Mouse (Mus musculus) stomach, embryonic 16.5 days (tissue): ENCODE results near the gene Emg1. TPM values are rescaled to one million over a fixed set of nuclear protein-coding genes. Genes with fewer than 3 reads are reported as not detected.

Source experiments
- ATAC-seq: fragments of 200-750 bp; cut with Nextera tagmentation; 2 replicates; pipeline ENCODE4 v1.8.0; 2017; ENCODE audit warnings: moderate number of reproducible peaks, moderate TSS enrichment; ENCODE audit not compliant: insufficient read depth, low FRiP score
- H3K27ac ChIP-seq: fragments of 300-500 bp; sonication (generic); 2 replicates; pipeline ENCODE4 v1.5.1; 2014; ENCODE audit warnings: low read length
- H3K27me3 ChIP-seq: fragments of 300-500 bp; sonication (generic); 2 replicates; pipeline ENCODE4 v1.6.1; 2014; ENCODE audit warnings: low read length, control low read depth, mixed read lengths; ENCODE audit not compliant: control insufficient read depth, insufficient read depth
- H3K36me3 ChIP-seq: fragments of 300-500 bp; sonication (generic); 2 replicates; pipeline ENCODE4 v1.6.1; 2014; ENCODE audit warnings: low read length; ENCODE audit not compliant: control insufficient read depth, insufficient read depth
- H3K4me1 ChIP-seq: fragments of 300-500 bp; sonication (generic); 2 replicates; pipeline ENCODE4 v1.6.1; 2014; ENCODE audit warnings: low read length, control low read depth, mixed read lengths; ENCODE audit not compliant: control insufficient read depth, insufficient read depth
- H3K4me2 ChIP-seq: fragments of 300-500 bp; sonication (generic); 2 replicates; pipeline ENCODE4 v1.6.1; 2014; ENCODE audit warnings: low read depth, low read length, mixed read lengths
- H3K4me3 ChIP-seq: fragments of 300-500 bp; sonication (generic); replicated peaks from 2 replicates; pipeline ENCODE4 v1.5.1; 2014; ENCODE audit warnings: mild to moderate bottlenecking, low read length
- H3K9ac ChIP-seq: fragments of 300-500 bp; sonication (generic); 2 replicates; pipeline ENCODE4 v1.6.1; 2014; ENCODE audit warnings: low read length
- H3K9me3 ChIP-seq: fragments of 300-500 bp; sonication (generic); replicated peaks from 2 replicates; pipeline ENCODE4 v1.6.1; 2016; ENCODE audit warnings: low read length, control low read depth; ENCODE audit not compliant: control insufficient read depth
- WGBS: fragments of 180-500 bp; shearing (Covaris S2); extraction: QIAGEN DNeasy Blood & Tissue Kit; methylation state at CpG from one replicate; pipeline ENCODE4 v1.1.7; 2014; 5-methylcytosine and 5-hydroxymethylcytosine counted together
- polyA plus RNA-seq: library from polyadenylated mRNA; unstranded; fragments of >200 nt; fragmentation: Nextera tagmentation; extraction: Ambion mirVana; gene quantifications from 2 replicates; pipeline ENCODE4 v1.2.1, GENCODE M21; 2015

The Emg1 gene
- polyA plus RNA-seq, result 167 and 175 TPM in 2 replicates

DNA sequence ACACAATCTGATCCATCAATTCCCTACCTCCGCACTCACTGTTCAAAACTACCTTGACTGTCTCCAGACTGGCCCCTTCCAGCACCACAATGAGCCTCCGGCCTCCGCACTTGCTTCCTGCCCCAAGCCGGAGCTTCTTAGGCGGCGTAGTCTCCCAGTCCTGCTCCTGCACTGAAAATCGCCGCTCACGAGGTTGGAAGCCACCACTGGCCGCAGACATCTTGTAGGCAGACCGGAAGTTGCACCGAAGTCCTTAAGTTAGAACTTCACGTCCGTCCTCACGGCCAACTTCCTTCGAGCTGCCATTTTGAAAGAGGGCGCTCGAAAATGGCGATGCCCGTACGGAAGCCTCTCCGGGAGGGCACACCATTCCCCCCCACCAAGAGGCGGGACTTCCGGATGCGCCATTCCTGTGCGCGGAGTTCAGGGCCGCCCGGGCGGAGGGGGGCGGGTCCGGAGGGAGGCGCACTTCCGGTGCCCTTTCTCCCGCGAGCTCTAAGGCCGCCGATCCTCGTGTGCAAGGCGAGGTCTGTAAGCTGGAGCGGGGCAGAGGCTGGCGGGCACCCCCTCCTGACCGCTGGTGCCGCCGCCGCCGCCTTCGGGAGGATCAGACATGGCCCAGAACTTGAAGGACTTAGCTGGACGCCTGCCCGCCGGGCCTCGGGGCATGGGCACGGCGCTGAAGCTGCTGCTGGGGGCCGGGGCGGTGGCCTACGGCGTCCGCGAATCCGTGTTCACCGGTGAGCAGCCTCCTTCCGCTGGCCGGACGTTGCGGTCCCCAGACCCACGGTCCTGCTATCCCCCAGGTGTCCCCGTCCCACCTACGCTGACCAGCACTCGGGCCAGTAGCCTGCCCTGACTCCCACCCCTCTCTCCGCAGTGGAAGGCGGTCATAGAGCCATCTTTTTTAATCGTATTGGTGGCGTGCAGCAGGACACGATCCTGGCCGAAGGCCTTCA is at the start of gene Emg1, which contains the start of gene Phb2:
TSS of gene Emg1 (minus strand) at position 355 of the 959 bp plus-strand sequence.
TSS of gene Phb2 (plus strand) at position 513 of the 959 bp plus-strand sequence.
- Histone ChIP-seq H3K4me1 (peaks cover 26% of the 10 kb centered on the region), H3K27me3 (no peaks in the 10 kb centered on the region), H3K9me3 (no peaks in the 10 kb centered on the region), H3K9ac (peak within 1 kb of the TSS; percentile 89), H3K36me3 (peaks cover 22% of the 10 kb centered on the region), H3K4me2 (peak within 1 kb of the TSS; percentile 93), H3K4me3 (peak within 1 kb of the TSS; percentile 93), H3K27ac (peak within 1 kb of the TSS; percentile 89)
- under 1% methylated on average over 76 of the region's 76 CpGs for WGBS
- peak; percentile 98 for ATAC-seq

DNA sequence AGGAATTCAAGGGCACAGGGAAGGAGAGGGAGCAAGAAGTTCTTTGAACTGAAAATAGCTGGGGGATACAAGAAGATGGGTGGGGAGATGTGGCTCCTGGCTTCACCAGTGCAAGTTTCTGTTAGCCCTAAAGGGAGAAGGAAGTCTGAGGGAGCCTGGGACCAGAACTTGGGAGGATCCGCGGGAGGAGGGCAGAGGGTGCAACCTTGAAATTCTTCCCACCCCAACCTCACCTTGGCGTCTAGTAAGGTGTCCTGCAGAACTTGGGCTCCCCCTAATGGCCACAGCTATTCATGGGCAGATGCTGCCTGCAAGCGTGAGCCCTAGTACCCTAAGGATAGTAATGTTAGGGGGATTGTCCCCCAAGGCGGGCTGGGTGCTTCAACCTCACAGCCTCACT is 47.3 kb upstream of the Emg1 start:
- H3K9me3 ChIP-seq, result no peaks in the 10 kb centered on the region
- peaks cover 27% of the 10 kb centered on the region for H3K4me1 ChIP-seq
- ATAC-seq, result 0 out of 2 replicates have a peak, but pooled peaks have one; percentile 9
- peak overlapping the region; percentile 95 for H3K27ac ChIP-seq
- H3K9ac ChIP-seq, result peak overlapping the region; percentile 98
- H3K4me3 ChIP-seq, result peak overlapping the region; percentile 70; the same call in 1 of the 2 replicates
- no peaks in the 10 kb centered on the region for H3K36me3 ChIP-seq
- no peaks in the 10 kb centered on the region for H3K27me3 ChIP-seq
- WGBS, result 6% methylated on average over 5 of the region's 5 CpGs
- H3K4me2 ChIP-seq, result peak overlapping the region; percentile 82

DNA sequence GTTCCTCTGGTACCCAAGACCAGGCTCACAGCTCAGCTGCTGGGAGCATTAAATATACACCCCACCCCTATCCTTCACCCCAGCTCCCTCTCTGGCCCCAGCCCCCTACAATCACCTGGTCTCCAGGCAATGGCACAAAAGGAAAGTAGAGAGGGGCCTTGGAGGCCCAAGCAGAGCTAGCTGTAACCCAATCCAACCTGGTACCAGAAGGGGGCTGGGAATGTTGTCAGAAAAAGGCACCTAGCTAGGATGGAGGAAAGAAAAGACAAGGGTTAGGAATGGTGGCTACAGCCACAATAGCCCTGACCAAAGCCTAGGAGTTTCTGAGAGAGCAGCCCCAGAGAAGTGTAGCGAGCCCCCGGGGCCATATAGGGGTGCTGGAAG is 46.9 kb upstream of the Emg1 start:
- Histone ChIP-seq H3K36me3 (no peaks in the 10 kb centered on the region), H3K4me3 (peak overlapping the region; percentile 70; the same call in 1 of the 2 replicates), H3K27ac (peak overlapping the region; percentile 95), H3K9ac (peak overlapping the region; percentile 98), H3K4me2 (peak overlapping the region; percentile 82), H3K27me3 (no peaks in the 10 kb centered on the region), H3K4me1 (peaks cover 30% of the 10 kb centered on the region), H3K9me3 (no peaks in the 10 kb centered on the region)
- no peak for ATAC-seq
- WGBS, result 57% methylated on average over 2 of the region's 2 CpGs

DNA sequence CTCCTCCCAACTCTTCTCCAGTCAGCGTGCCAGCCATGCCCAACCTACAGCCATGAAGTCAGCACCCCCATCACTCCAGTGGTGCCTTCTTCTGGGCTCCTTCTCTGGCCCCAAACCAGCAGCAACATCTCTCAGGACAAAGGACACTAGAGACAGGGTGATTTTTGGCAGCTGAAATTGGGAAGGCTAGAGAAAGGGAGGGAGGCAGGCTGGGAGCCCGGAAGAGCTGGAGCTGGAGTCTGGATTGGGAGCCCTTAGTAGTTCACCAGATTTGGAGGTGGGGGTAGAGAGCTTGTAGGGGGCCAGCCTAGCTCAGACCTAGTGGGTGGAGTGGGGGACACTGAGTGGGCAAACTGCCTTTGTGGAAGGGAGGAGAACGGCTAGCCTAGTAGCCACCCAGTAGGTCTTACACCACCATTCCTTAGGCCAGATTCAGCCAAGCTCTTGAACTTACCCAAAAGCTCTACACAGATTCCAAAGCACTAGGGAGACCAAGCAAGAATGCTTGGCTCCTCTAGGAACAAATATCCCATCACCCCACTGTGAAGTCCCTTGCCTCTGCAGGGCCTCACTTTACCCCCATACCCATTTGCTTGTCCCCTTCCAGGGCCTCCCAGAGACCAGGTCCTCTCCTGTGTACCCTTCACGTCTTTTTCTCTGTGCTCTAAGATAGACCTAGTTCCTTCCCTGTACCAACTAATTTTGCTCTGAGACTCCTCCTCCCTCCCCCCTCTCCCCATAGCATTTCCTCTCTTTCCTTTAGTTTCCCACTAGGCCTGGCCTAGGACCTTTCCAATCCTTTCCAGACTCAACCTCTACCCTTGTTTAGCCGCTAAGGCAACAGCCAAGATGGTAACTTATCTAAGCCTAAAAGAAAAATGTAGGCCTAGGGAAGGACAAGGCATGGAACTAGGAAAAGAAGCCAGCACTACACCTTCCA is 46.2 kb upstream of the Emg1 start:
- Histone ChIP-seq H3K36me3 (no peaks in the 10 kb centered on the region), H3K27me3 (no peaks in the 10 kb centered on the region), H3K4me1 (peaks cover 32% of the 10 kb centered on the region), H3K9me3 (no peaks in the 10 kb centered on the region), H3K27ac (peak overlapping the region; percentile 95), H3K4me2 (peak overlapping the region; percentile 82), H3K9ac (peak overlapping the region; percentile 98), H3K4me3 (peak overlapping the region; percentile 70)
- 35% methylated on average over 5 of the region's 5 CpGs for WGBS
- peak; percentile 26 for ATAC-seq

DNA sequence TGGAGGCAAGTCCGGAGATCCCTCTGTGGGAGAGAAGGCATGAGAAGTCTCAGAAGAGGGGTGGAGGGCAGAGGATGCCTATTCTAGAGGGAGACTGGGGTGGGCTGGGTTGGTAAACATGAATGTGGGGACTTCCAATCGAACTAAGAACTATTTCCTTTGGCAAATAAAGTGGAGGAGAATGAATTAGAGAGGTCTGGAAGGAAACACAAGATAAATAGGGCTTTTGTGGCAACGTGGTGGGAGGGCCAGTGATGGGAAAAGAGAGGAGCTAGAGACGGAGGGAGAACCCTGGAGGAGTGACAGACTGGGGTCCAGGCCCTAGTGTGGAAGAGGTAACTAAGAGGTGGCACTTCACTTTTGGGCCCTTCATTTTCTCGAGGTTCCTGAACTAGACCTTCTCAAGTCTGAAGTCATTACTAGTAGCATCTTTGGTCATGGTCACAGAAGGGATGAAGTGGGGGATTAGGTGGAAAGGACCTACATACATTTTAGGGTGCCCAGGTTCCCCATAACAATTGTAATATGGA is 45.4 kb upstream of the Emg1 start:
- Histone ChIP-seq H3K9me3 (no peaks in the 10 kb centered on the region), H3K4me1 (peaks cover 32% of the 10 kb centered on the region), H3K27ac (peak overlapping the region; percentile 95), H3K27me3 (no peaks in the 10 kb centered on the region), H3K4me3 (peak overlapping the region; percentile 70), H3K36me3 (no peaks in the 10 kb centered on the region), H3K9ac (peak overlapping the region; percentile 98), H3K4me2 (peak overlapping the region; percentile 82)
- no peak for ATAC-seq
- 7% methylated on average over 5 of the region's 5 CpGs for WGBS

DNA sequence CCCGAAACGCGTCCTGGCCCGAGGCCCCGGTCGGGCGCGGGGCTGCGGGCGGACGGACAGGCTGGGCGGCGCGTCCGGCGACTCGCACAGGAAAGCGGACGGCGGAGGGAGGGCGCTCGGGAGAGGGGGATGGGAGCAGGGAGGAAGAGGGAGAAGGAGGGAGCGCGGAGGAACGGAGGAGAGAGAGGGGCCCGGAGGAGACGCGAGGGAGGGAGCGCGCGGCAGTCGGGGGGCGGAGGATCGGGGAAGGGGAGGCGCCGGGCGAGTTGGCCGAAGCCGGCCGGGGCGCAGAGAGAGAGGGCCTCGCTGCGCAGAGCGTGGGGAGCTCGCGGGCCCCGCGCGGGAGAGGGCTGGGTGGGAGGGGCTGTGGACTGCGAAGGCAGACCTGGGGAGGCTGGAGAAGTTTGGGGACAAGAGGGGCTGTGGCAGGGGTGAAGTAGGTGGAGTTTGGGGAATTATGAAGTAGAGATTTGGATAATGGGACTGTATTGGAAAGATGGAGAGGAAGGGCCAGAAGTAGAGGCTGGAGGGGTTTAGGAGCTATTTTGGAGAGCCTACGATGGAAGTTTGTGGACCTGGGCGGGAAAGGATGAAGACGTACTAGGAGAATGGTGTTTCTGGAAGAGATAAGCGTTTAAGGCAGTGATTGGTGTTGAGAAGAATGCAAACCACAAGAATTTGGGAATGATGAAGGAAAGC is 44.8 kb upstream of the Emg1 start:
- Histone ChIP-seq H3K36me3 (no peaks in the 10 kb centered on the region), H3K4me2 (peak overlapping the region; percentile 82), H3K9me3 (no peaks in the 10 kb centered on the region), H3K4me3 (peak overlapping the region; percentile 70), H3K9ac (peak overlapping the region; percentile 98), H3K27me3 (no peaks in the 10 kb centered on the region), H3K4me1 (peaks cover 32% of the 10 kb centered on the region), H3K27ac (peak overlapping the region; percentile 95)
- ATAC-seq, result peak; percentile 84
- 1% methylated on average over 52 of the region's 54 CpGs for WGBS

DNA sequence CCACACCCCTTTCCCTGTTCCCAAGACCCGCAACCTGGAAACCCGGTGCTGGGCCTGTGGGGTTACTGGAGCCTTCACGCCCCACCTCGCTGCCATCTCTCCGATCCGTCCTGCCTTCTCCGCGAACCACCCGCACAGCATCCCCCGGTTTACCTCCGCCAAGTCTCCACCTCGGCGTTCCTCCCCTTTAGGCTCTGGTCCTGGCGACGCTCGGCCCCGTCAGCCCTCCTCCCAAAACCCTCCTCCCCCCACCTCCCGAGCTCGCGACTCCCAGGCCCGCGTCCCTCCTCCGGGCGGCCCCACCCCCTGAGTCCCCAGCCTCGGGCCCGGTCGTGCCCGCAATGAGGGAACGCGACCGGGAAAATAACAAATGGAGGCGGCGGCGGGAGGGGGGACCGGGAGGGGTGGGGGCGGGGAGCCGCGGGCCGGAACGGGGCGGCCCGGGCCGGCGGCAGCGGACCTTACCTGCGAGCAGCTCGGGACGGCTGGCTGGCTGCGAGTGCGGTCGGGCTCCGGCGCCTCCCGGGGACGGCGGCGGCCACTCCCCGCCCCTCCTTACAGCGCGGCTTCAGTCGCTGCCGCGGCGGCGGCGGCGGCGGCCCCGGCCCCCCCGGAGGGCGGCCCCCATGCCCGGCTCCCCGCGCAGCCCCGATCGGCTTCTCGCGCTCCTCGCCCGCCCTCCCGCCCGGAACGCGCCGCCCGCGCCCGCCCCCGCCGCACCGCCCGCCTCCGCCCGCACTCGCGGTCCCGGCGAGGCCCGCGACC is 44.0 kb upstream of the Emg1 start, which contains the start of the genes Gm45234 and Atn1:
TSS of gene Gm45234 (minus strand) at position 191 of the 765 bp plus-strand sequence.
TSS of gene Atn1 (minus strand) at position 694 of the 765 bp plus-strand sequence.
- under 1% methylated on average over 77 of the region's 100 CpGs for WGBS
- Histone ChIP-seq H3K9ac (peak within 1 kb of the TSS; percentile 98), H3K9me3 (no peaks in the 10 kb centered on the region), H3K27ac (peak within 1 kb of the TSS; percentile 95), H3K36me3 (no peaks in the 10 kb centered on the region), H3K4me2 (peak within 1 kb of the TSS; percentile 82), H3K4me3 (peak within 1 kb of the TSS; percentile 70), H3K4me1 (peaks cover 32% of the 10 kb centered on the region), H3K27me3 (no peaks in the 10 kb centered on the region)
- peak; percentile 67 for ATAC-seq
